Mouse (Mus musculus): ENCODE data around the gene Akap2. TPM values are rescaled to one million over a fixed set of nuclear protein-coding genes. Genes with fewer than 3 reads are reported as not detected.

Gene Akap2
- polyA plus RNA-seq, 1 experiment from 2014 or later: 42.4 TPM

DNA sequence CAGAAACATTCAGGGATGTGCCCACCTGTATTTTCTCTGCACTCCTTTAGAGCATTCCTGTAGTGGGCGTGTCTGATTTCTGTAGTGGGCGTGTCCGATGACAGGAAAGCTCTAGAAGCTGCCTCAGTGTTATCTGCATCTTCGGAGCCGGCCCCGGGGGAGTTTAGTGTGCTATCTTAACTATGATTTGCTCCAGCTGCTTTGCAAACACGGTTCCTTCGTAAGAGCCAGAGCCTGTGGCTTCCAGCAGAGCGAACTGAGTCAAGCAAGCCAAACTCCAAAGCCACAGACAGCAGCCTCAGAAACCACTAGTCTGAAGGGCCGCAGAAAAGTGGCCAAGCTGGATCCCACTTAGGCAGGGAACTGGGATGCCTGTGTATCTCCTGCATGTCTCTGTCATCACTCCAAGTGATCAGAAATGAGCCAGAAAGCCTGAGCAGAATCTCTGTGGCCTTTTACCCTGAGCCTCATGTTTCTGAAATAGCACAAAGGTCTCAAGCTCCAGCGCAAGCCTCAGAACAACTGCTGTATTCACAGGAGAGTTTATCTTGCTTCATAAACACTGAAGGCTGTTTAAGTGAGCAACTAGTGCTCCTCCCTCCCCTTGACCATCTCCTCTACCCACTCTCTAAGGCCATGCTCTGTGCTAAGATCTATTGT is 55.5 kb downstream of the Akap2 start:
- Histone ChIP-seq H3K4me3 (ENCODE audit: low read length) (no peak overlapping the region), H3K9me3 (replicated peaks; ENCODE audit: control insufficient read depth, low read length) (no peaks in the 10 kb centered on the region), H3K27ac (ENCODE audit: low read length) (peak overlapping the region; percentile 78), H3K36me3 (ENCODE audit: control insufficient read depth, insufficient read depth) (no peaks in the 10 kb centered on the region), H3K4me1 (ENCODE audit: control insufficient read depth, insufficient read depth, low read length) (peaks cover 27% of the 10 kb centered on the region), H3K27me3 (ENCODE audit: control insufficient read depth, insufficient read depth, low read length) (no peaks in the 10 kb centered on the region), H3K4me2 (ENCODE audit: low read depth, low read length) (no peak overlapping the region), H3K9ac (ENCODE audit: low read length) (peak overlapping the region; percentile 49)
- peak; percentile 56; the same call in 1 of the 2 replicates for ATAC-seq (replicated peaks; ENCODE audit: extremely low read depth, insufficient read depth, low FRiP score)
- WGBS: 11% methylated on average over 11 of the region's 11 CpGs

- no peaks in the 10 kb centered on the region for H3K27me3 ChIP-seq (ENCODE audit: control insufficient read depth, insufficient read depth, low read length)
- no peak overlapping the region for H3K27ac ChIP-seq (ENCODE audit: low read length)
- H3K9ac ChIP-seq (ENCODE audit: low read length): no peak overlapping the region
- WGBS: 41% methylated on average over 4 of the region's 4 CpGs
- H3K36me3 ChIP-seq (ENCODE audit: control insufficient read depth, insufficient read depth): no peaks in the 10 kb centered on the region
- no peak for ATAC-seq (replicated peaks; ENCODE audit: extremely low read depth, insufficient read depth, low FRiP score)
- no peaks in the 10 kb centered on the region for H3K9me3 ChIP-seq (replicated peaks; ENCODE audit: control insufficient read depth, low read length)
- no peak overlapping the region for H3K4me2 ChIP-seq (ENCODE audit: low read depth, low read length)
- peaks cover 24% of the 10 kb centered on the region for H3K4me1 ChIP-seq (ENCODE audit: control insufficient read depth, insufficient read depth, low read length)
- no peak overlapping the region for H3K4me3 ChIP-seq (ENCODE audit: low read length)
Measured at GRCm38 (mm10) chr4:57774517-57774916, 57.1 kb downstream of the Akap2 start.

DNA sequence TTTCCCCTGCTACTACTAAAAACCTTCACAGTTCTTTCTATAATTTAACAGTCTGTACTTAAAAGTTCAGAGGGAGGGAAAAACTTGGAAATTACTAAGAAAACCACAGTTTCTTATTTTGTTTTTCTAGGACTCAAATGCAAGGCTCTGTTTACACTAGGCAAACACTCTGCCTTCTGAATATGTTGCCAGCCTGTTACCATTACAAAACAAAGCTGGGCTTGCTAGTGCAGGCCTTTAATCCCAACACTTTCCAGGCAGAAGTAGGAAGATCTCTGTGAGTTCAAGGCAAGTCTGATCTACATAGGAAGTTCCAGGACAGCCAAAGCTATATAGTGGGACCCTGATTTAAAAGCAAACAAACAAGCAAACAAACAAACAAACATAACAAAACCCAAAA is 58.1 kb downstream of the Akap2 start:
- H3K4me1 ChIP-seq (ENCODE audit: control insufficient read depth, insufficient read depth, low read length): peaks cover 24% of the 10 kb centered on the region
- H3K4me3 ChIP-seq (ENCODE audit: low read length): no peak overlapping the region
- H3K9ac ChIP-seq (ENCODE audit: low read length): no peak overlapping the region
- no peaks in the 10 kb centered on the region for H3K9me3 ChIP-seq (replicated peaks; ENCODE audit: control insufficient read depth, low read length)
- ATAC-seq (replicated peaks; ENCODE audit: extremely low read depth, insufficient read depth, low FRiP score): no peak
- no peak overlapping the region for H3K4me2 ChIP-seq (ENCODE audit: low read depth, low read length)
- no peaks in the 10 kb centered on the region for H3K36me3 ChIP-seq (ENCODE audit: control insufficient read depth, insufficient read depth)
- H3K27me3 ChIP-seq (ENCODE audit: control insufficient read depth, insufficient read depth, low read length): no peaks in the 10 kb centered on the region
- no peak overlapping the region for H3K27ac ChIP-seq (ENCODE audit: low read length)

DNA sequence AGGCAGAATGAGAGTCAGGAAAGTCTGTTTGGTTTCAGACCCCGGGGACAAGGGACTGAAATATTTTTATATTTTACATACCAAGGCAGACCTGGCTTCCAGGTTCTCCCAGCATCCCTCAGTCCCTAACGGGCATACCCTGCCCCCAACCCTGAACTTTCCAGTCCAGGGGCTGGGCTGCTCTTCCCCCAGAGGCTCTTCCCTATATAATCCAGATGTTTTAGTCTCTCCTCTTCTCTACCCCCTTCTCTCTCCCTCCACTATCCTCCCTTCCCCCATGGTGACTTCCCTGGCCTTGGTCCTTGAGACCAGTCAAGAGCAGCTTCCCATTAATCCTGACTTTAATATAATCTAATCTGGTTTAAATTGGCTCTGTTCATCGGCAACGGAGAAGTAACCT is 62.9 kb downstream of the Akap2 start:
- Histone ChIP-seq H3K9me3 (replicated peaks; ENCODE audit: control insufficient read depth, low read length) (no peaks in the 10 kb centered on the region), H3K27ac (ENCODE audit: low read length) (peak overlapping the region; percentile 20; the same call in 1 of the 2 replicates), H3K4me3 (ENCODE audit: low read length) (no peak overlapping the region), H3K9ac (ENCODE audit: low read length) (no peak overlapping the region), H3K36me3 (ENCODE audit: control insufficient read depth, insufficient read depth) (no peaks in the 10 kb centered on the region), H3K4me2 (ENCODE audit: low read depth, low read length) (no peak overlapping the region), H3K4me1 (ENCODE audit: control insufficient read depth, insufficient read depth, low read length) (peaks cover 34% of the 10 kb centered on the region), H3K27me3 (ENCODE audit: control insufficient read depth, insufficient read depth, low read length) (no peaks in the 10 kb centered on the region)
- 29% methylated on average over 4 of the region's 4 CpGs for WGBS
- ATAC-seq (replicated peaks; ENCODE audit: extremely low read depth, insufficient read depth, low FRiP score): no peak

DNA sequence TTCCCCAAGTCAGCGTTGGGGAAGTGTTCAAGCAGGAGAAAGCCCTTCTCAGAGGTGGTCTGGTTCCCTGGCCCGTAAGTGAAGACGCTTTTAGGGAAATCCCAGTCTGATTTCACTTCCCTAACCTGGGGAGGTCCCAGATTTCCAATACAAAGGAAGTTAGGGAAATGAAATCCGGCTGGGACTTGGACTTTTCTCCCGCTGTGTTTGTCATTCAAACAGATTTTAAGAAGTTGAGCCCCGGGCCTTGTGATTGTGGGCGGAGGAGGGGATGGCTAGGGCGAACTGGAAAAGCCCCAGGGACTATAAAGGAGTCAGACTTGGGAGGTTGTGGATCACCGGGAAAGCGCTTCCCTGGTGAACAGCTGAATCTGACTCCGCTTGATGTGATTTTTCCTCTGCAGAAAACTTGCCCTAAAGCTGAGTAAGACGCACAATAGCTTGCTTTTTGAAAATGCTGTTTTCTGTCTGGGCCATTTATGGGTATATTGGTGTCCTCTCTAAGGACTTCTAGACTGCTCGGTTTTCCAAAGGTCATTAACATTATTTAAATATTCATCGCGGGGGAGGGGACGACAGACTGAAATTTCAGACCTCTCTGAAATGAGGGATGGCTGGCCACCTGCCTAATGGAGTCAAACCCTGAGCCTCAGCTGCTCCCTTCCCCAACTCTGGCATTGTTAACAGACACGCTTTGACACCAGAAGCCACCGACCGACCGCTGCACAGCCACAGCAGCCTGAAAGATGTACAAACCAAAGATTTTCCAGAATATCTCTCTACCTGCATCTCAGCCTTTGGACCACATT is 63.6 kb downstream of the Akap2 start:
- Histone ChIP-seq H3K9me3 (replicated peaks; ENCODE audit: control insufficient read depth, low read length) (no peaks in the 10 kb centered on the region), H3K4me3 (ENCODE audit: low read length) (no peak overlapping the region), H3K4me2 (ENCODE audit: low read depth, low read length) (no peak overlapping the region; the same call in 1 of the 2 replicates), H3K27me3 (ENCODE audit: control insufficient read depth, insufficient read depth, low read length) (no peaks in the 10 kb centered on the region), H3K9ac (ENCODE audit: low read length) (no peak overlapping the region), H3K4me1 (ENCODE audit: control insufficient read depth, insufficient read depth, low read length) (peaks cover 32% of the 10 kb centered on the region), H3K27ac (ENCODE audit: low read length) (peak overlapping the region; percentile 20; the same call in 1 of the 2 replicates), H3K36me3 (ENCODE audit: control insufficient read depth, insufficient read depth) (no peaks in the 10 kb centered on the region)
- no peak for ATAC-seq (replicated peaks; ENCODE audit: extremely low read depth, insufficient read depth, low FRiP score)
- 31% methylated on average over 20 of the region's 20 CpGs for WGBS

GRCm38 (mm10) chr4:57781994-57782393 is 64.5 kb downstream of the Akap2 start:
- Histone ChIP-seq H3K4me2 (ENCODE audit: low read depth, low read length) (peak overlapping the region; percentile 89), H3K27ac (ENCODE audit: low read length) (peak overlapping the region; percentile 53), H3K9ac (ENCODE audit: low read length) (peak overlapping the region; percentile 69), H3K27me3 (ENCODE audit: control insufficient read depth, insufficient read depth, low read length) (no peaks in the 10 kb centered on the region), H3K36me3 (ENCODE audit: control insufficient read depth, insufficient read depth) (no peaks in the 10 kb centered on the region), H3K4me3 (ENCODE audit: low read length) (peak overlapping the region; percentile 65), H3K9me3 (replicated peaks; ENCODE audit: control insufficient read depth, low read length) (no peaks in the 10 kb centered on the region), H3K4me1 (ENCODE audit: control insufficient read depth, insufficient read depth, low read length) (peaks cover 32% of the 10 kb centered on the region)
- 1% methylated on average over 26 of the region's 26 CpGs for WGBS
- ATAC-seq (replicated peaks; ENCODE audit: extremely low read depth, insufficient read depth, low FRiP score): peak; percentile 87

DNA sequence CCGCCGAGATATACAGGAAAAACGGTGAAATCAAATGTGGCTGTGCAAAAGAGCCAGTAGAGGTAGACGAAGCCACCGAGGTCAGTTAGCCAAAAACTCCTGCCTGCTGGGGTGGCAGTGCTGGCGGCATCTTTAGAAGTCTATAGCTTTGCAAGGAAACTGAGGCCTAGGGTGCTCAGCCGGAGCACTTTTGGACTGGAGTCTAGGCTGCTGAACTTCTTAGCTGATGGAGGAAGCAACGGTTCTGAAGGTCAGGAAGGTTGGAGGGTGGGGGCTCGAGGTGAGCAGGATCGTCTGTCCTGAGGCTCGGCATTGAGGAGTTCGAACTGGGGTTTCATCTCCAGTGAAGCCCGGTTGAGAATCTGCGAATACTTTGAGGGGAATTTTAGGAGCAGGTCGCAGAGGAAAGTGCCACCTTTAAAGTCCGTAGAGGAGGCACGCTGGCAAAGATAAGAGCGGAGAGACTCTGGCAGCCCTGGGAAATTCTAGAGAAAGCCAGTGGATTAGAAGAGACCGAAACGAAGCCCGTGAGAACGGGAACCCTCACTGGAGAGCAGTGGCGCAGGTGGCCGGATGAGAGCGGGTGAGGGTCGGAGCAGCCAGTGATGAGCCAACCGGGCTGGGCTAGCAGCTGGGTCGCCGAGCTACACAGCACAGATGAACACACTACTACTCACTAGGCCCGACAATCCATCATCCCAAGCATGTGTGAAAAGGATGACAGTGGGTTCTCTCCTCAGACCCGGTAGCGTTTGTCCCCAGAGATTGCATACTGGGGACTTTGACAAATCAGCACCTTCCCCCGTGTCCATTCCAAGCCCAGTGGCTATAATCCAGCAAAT is 65.3 kb downstream of the Akap2 start:
- Histone ChIP-seq H3K27me3 (ENCODE audit: control insufficient read depth, insufficient read depth, low read length) (no peaks in the 10 kb centered on the region), H3K4me1 (ENCODE audit: control insufficient read depth, insufficient read depth, low read length) (peaks cover 32% of the 10 kb centered on the region), H3K9me3 (replicated peaks; ENCODE audit: control insufficient read depth, low read length) (no peaks in the 10 kb centered on the region), H3K36me3 (ENCODE audit: control insufficient read depth, insufficient read depth) (no peaks in the 10 kb centered on the region), H3K4me3 (ENCODE audit: low read length) (peak overlapping the region; percentile 65), H3K4me2 (ENCODE audit: low read depth, low read length) (peak overlapping the region; percentile 89), H3K9ac (ENCODE audit: low read length) (peak overlapping the region; percentile 69), H3K27ac (ENCODE audit: low read length) (peak overlapping the region; percentile 53)
- 10% methylated on average over 33 of the region's 33 CpGs for WGBS
- ATAC-seq (replicated peaks; ENCODE audit: extremely low read depth, insufficient read depth, low FRiP score): peak; percentile 46; the same call in 1 of the 2 replicates

DNA sequence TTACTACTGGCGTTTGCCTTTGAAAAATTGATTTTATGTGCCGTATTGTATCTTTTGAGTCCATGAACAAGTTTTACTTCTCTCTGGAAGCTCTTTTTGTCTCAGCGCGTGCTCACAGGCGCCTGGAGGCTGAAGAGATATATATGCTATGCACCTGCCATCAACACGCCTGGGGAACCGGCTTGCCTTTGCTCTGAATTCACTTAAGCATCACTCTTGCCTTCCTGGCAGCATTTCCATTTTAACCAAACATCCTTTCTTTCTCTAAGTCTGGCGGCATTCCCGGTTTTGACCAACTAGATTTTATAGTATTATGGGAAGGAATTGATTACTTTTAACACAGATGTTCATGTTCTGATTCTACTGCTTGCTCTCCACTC is 65.9 kb downstream of the Akap2 start:
- WGBS: 38% methylated on average over 9 of the region's 9 CpGs
- no peak for ATAC-seq (replicated peaks; ENCODE audit: extremely low read depth, insufficient read depth, low FRiP score)
- Histone ChIP-seq H3K4me3 (ENCODE audit: low read length) (peak overlapping the region; percentile 65), H3K9me3 (replicated peaks; ENCODE audit: control insufficient read depth, low read length) (no peaks in the 10 kb centered on the region), H3K27me3 (ENCODE audit: control insufficient read depth, insufficient read depth, low read length) (no peaks in the 10 kb centered on the region), H3K9ac (ENCODE audit: low read length) (peak overlapping the region; percentile 69), H3K4me2 (ENCODE audit: low read depth, low read length) (peak overlapping the region; percentile 89), H3K27ac (ENCODE audit: low read length) (peak overlapping the region; percentile 53), H3K36me3 (ENCODE audit: control insufficient read depth, insufficient read depth) (no peaks in the 10 kb centered on the region), H3K4me1 (ENCODE audit: control insufficient read depth, insufficient read depth, low read length) (peaks cover 32% of the 10 kb centered on the region)
